Mouse (Mus musculus) granulocyte monocyte progenitor cell, adult 5-6 weeks (primary cell): ENCODE data around the gene Myo5a. TPM values are rescaled to one million over a fixed set of nuclear protein-coding genes. Genes with fewer than 3 reads are reported as not detected.

Experiments used
- ATAC-seq: replicated peaks from 2 replicates; pipeline ENCODE4 v1.8.0; 2016; ENCODE audit warnings: mild to moderate bottlenecking, moderate TSS enrichment, inconsistent platforms; ENCODE audit not compliant: poor library complexity, severe bottlenecking
- total RNA-seq, 2 experiments: library from RNA; stranded (forward) in 1 of 2; stranded (reverse) in 1 of 2; fragments of 200-712, 200-1000 nt in 1 of 2; fragments of >200 nt in 1 of 2; fragmentation: Nextera tagmentation in 1 of 2; gene quantifications; 2 replicates each; pipeline ENCODE4 v1.2.3; 2014 to 2017

The Myo5a gene
- total RNA-seq (2014; fragmentation: Nextera tagmentation), result 78.8 and 90.2 TPM in 2 replicates
- total RNA-seq (2017), result 134 and 136 TPM in 2 replicates

DNA sequence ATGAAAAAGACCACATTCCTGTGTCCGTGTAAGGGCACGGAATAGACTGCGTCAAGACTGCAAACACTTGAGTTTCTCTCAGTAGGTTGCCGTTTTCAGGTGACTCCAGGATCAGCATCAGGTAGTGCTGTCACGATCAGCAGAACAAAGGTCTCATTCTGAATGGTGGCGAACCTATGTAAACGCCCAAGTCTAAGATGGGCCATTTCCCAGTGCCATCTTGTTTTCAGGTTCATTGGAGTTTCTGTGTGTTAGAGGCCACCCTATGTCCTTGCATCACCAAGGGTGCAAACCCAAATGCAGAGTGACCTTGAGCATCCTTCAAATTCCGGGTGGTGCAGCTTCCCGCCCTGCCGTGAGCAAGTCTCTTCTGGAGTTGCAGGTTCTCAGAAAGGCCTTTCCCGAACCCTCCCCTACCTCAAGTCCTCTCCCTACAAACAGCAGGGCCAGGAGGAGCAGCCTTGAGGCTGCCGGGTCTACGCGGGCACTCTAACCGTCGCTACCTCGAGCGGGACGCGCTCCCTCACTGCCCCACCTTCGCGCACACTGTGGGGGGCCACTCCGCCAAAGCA is at the start of gene Myo5a:
Gene Myo5a (plus strand): TSS at position 559 of the 572 bp plus-strand sequence.
- ATAC-seq, result no peak

- no peak for ATAC-seq
Observed at GRCm38 (mm10) chr9:75022546-75022945, 48.3 kb upstream of the Myo5a start.

DNA sequence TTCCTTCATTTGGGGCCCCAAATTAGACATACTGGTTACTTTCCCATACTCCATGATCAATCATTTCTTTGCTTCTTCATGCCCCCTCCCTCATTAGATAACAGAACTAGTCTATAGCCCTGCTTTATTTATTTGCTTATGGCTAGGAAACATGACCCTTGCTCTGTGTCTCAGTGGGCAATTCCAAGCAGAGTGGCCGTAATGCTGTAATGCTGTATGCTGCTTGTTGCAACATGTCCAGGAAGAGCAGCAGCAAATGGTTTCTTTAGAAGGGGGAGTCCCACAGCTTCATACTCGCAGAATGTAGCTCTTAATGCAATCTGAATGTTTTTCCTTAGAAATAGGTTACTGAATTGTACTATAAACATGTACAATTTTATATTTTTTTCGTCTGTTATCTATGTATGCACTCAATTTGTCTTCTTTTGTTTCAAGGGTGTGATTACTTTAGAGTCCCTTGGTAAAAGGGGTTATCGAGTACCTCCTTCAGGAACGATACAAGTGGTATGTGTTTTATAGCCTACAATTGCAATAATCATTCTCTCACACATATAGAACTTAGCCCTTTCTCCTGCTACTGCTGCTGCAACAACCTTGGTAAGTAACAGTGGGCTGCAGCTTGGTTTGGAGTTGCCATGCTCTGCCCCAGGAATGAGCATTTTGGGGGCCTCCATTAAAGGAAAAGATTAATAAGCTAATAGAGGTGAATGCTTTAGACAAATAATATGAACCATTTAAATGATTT is 47.5 kb upstream of the Myo5a start:
- ATAC-seq, result no peak

- no peak for ATAC-seq
Observed at GRCm38 (mm10) chr9:75024089-75024488, 46.7 kb upstream of the Myo5a start.

DNA sequence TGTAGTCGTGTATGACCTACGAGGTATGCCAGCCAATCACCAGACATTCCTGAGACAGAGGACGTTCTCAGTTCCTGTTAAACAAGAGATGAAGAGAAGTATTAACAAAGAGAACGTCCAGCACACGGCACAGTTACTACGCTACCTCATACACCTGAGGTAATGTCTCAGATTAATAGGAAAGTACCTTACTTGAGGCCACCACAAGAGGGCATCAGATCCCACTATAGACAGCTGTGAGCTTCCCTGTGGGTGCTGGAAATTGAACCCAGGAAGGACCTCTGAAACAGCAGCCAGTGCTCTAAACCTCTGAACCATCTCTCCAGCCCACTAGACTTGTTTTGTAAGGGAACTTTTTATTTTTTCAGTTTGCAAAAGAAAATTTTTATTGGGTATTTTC is 45.1 kb upstream of the Myo5a start:
- peak; percentile 69 for ATAC-seq

GRCm38 (mm10) chr9:75032408-75032807 is 38.4 kb upstream of the Myo5a start:
- no peak for ATAC-seq

DNA sequence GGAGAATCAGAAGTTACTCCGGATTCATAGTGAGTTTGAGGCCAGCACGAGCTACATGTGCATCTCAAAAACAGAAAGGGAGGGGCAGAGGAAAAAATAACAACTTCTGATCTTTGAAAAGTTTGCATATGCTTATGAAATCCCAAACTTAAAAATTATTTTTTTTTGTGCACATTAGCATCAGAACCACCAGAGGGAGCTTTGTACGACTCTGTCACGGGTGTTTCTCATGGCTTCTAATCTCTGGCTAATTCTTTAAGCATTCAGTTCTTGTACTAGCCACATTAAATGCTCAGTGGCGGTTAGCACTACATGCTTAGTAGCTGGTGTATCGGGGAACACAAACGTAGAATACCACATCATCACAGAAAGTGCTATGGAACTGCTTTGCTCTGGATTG is 37.7 kb upstream of the Myo5a start:
- no peak; the same call in 1 of the 2 replicates for ATAC-seq

- no peak for ATAC-seq
Observed at GRCm38 (mm10) chr9:75034691-75035090, 36.1 kb upstream of the Myo5a start.

DNA sequence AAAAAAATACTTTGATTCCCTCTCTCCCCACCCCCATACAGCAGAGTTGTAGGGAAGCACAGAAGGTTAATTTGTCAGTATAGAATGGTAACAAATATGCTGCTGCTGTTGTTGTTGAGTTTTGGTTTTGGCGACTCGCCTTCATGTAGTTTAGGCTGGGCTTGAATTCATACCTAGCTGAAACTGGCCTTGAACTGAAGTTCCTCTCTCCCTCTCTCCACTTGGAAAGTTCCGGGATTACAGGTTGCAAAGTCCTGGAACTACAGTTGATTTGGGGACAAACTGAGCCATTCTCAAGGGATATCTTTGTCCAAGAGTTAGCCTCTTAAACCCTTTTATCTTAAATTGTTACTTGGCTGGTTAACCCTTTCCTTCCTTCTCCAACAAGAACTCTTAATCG is 34.9 kb upstream of the Myo5a start:
- ATAC-seq, result no peak

- peak; percentile 98 for ATAC-seq
Observed at GRCm38 (mm10) chr9:75037451-75038356, 33.1 kb upstream of the Myo5a start, which contains the start of gene Arpp19. TSS of gene Arpp19 (plus strand) at chr9:75037614.

GRCm38 (mm10) chr9:75038357-75038688 is 32.5 kb upstream of the Myo5a start:
- ATAC-seq, result no peak

DNA sequence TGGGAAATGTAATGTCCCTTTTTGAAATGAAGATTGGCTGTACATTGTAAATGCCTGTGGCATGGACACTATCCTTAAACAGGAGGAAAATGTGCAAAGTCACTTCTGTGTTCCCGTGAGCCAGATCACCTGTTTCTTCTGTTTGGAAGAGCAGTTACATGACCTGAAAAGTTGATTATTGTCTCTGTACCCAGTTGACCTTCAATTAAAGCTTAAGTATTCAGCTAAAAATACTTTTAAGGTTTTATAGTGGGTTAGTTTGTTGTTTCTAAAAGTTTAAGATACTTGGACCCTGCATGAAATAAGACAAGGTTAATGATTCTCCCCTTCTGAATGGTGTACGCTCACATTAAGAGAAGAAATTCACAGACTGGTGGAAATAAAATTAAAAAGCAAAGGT is 30.2 kb upstream of the Myo5a start:
- ATAC-seq, result no peak

DNA sequence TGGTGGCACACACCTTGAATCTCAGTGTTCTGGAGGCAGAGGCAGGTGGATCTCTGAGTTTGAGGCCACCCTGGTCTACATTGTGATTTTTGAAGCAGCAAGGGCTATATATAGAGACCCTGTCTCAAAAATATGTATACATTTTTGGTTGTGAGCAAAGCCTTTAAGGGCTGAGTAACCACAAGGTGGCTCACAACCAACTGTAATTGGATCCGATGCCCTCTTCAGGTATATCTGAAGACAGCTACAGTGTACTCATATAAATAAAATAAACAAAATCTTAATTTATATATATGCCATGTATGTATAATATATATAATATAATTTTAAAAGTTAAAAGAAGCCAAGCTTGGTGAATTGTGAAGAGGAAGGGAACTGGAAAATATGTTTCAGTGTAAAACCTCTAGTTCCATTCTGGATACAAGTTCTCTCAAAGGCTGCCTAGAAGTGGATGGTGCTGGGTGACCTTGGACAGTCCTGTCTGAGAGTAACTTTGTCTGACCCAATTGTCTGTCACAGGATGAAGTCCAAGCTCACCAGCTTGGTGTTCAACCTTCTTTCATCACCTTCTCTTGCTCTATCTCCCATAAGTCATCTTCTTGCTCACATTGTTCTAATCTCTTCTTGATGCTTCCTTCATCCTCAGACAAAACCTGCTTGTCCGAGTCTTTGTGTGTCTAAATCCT is 28.8 kb upstream of the Myo5a start:
- ATAC-seq, result no peak

GRCm38 (mm10) chr9:75043191-75043590 is 27.6 kb upstream of the Myo5a start:
- no peak for ATAC-seq

GRCm38 (mm10) chr9:75047079-75047478 is 23.7 kb upstream of the Myo5a start:
- ATAC-seq, result no peak

DNA sequence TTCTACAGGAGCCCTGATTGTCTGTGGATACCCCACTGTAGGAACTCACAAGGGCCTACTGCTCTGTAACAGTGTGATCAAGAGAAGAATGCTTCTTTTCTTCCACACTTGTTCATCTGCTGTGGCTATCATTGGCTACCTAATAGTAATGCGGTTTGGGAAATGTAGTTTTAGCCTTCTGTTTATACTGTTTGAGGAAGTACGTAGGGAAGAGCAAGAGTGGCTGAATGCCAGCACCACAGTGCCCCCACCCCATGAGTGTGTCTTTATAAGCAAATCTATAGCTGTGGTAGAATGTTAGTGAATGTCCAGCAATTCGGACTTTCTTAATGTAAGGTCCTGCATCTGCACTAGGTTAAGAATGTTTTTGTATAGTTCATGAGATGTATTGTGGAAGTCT is 21.7 kb upstream of the Myo5a start:
- peak; percentile 82 for ATAC-seq

GRCm38 (mm10) chr9:75050003-75050402 is 20.8 kb upstream of the Myo5a start:
- ATAC-seq, result peak; percentile 77

- no peak for ATAC-seq
Observed at GRCm38 (mm10) chr9:75051841-75052240, 19.0 kb upstream of the Myo5a start.

DNA sequence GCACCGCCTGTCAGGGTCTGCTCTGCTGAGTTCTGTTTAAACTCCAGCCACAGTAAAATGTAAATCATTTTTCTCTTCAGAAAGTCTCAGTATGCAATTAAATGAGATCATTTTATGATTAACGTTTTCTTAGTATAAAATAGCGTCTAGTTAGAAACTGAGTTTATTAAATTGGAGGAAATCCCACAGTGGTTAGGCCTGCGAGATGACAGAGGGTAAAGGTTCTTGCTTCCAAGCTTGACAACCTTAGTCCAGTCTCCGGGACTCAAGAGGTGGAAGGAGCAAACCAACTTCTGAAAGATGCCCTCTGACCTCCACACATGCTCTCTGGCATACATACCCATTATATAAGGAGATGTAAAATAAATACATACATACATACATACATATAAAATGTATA is 15.8 kb upstream of the Myo5a start:
- ATAC-seq, result no peak

- ATAC-seq, result peak; percentile 80
Observed at GRCm38 (mm10) chr9:75064678-75065331, 6.0 kb upstream of the Myo5a start.
